Mouse (Mus musculus): ENCODE measurements around the gene Anks1.

The Anks1 gene

GRCm38 (mm10) chr17:27999683-28000273 is 90.7 kb downstream of the Anks1 start:
- DNase-seq (ENCODE audit: low spot score), result peak; percentile 68

DNA sequence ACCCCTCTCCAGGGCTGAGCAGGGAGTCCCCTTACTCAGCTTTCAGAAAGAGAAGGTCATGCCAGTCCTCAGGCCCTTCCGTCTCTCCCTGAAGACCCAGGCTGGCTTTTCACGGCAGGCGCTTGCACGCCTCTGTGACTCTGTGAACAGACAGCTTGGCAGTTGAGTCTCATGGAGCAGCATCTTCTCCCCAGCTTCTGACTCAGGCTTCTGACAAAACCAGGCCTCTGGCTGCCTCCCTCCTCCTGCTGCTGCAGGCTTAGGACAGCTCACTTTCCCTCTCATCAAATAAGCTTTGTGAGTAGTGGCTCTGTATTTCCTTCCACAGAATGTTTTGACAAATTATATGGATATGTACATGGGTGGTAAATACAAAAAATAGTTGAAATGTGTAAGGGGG is 91.3 kb downstream of the Anks1 start:
- DNase-seq (ENCODE audit: low spot score), result no peak

GRCm38 (mm10) chr17:28000851-28001250 is 91.7 kb downstream of the Anks1 start:
- no peak for DNase-seq (ENCODE audit: low spot score)

GRCm38 (mm10) chr17:28005393-28005792 is 96.3 kb downstream of the Anks1 start:
- no peak for DNase-seq (ENCODE audit: low spot score)

DNA sequence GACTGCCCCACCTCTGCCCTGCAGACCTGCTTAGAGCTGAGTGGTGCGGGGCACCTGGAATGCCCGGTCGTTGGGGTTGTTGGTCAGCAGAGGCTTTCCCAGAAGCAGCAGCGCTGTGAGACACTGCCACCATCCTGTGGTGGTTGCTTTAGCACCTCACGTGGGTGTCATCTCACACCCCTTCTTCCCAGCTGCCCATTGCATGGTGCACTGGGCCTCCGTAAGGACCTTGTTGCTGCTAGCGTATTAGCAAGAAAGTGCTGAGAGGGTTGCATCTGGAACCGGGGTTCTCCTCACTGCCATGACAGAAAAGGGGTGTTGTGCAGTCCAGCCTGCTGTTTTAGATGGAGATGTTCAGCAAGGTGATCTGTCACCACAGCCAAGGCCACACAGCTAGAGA is 97.1 kb downstream of the Anks1 start:
- DNase-seq (ENCODE audit: low spot score), result no peak

DNA sequence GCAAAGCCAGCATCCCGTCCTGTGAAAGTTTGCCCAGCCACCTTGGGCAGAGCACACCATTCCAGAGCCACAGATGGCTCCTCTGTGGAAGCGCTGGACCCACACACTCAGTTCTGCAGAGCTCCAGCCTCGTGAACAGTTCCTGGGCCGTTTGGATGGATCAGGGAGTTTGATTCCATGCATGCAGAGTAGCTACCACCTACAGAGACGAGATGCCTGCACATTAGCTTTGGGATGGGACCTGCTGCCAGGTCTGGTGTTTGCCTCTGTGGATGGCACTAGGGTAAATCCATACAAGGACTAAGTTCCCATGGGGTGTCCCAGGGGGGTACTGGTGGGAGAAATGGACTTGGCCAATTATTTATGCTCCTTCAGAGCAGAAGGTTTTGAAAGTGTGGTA is 97.5 kb downstream of the Anks1 start:
- no peak for DNase-seq (ENCODE audit: low spot score)

DNA sequence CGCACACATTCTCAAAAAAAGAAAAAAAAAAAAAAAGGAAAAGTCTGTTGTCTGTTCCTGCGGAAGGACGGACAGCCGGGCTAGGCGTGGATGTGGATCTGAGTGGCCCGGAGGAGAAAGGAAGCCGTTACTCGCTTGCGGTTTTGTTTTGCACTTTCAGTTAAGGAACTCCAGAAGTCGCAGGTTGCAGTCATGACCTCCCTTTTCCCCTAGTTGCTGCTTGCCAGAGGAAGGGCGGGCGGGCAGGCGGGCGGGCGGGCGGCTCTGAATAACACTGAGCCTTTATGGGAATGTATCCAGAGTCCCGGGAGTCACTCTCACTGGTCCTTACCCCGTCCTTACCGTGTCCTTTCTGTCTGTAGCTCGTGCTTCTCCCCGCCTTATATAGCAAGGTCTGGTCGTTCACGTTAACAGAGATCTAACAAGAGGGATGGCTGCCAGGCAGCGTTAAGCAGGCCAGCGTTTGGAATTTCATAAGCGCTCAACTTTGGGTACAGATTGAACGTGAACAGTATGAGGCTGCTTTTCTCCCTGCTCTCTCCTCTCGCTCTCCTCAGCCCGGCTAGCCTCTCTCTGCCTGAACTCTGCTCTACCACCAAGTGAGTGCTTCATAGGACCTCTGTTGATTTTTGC is 98.2 kb downstream of the Anks1 start:
- DNase-seq (ENCODE audit: low spot score), result no peak

GRCm38 (mm10) chr17:28007857-28008564 is 98.9 kb downstream of the Anks1 start:
- DNase-seq (ENCODE audit: low spot score), result peak; percentile 63

DNA sequence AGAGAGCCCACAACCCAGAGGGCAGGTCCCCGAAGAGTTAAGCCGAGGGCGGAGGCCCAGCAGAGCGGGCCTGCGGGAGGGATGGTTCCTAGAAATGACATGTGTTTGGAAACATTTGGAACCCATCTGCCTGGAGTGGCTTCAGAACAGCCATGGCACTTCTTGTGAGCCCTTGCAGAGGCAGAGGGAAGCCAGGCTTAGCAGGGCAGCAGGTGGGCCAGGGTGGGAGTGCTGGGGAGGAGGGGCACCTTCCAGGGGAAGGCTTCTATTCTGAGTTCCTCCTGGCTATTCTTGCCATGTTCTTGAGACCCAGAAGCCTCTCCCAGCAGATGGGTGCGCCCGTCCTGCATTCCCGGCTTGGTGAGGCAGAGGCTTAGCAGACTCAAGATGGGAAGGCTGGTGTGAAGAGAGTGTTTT is 99.5 kb downstream of the Anks1 start:
- DNase-seq (ENCODE audit: low spot score), result no peak

DNA sequence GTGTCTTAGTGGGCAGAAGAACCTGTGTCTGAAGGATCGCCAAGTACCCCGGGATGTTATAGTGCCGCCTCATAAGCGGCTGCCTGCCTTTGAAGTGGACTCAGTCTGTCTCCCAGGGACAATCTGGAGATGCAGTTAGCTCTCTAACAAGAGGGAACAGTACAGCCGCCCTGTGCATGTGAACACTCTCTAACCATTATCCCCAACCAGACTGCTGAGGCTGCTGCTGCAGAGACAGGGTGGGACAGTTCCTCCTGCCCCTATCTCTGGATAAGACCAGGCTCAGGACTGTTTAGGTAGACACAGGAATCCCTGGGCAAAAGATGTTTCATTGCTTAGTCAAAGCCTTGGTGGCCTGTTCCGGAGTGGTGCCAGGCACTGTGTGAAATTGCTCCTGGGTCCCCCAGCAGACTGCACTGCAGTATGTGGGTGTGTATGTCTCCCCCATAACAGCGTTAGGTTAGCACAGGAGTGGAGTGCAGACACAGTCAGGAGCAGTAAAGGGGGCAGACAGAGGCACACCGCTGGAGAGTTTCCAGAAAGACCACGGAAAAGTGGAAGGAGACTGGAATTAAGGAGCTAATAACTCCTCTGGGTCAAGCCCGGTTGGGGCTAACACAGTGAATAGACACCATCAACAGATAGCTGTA is 100.1 kb downstream of the Anks1 start:
- DNase-seq (ENCODE audit: low spot score), result no peak

- DNase-seq (ENCODE audit: low spot score), result no peak
These were observed 100.6 kb downstream of the Anks1 start for GRCm38 (mm10) chr17:28009716-28010114.

DNA sequence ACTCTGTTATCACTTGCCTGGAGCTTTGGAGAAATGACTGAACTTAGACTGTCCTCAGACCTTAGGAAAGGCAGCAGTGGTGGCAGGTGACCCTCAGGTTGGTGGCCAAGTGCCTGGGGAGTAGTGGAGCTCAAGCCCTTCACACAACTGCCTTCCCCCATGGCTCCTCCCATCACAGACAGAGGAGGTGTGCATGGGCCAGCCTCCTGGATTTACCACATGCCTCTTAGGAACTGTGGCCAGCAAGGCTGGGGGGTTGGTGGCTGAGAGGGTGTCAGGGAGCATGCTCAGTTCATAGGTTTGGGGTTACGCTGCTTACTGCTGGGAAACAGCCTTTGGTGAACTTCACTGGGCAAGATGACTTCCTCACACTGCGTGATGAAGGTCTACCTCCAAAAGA is 101.8 kb downstream of the Anks1 start:
- DNase-seq (ENCODE audit: low spot score), result no peak

DNA sequence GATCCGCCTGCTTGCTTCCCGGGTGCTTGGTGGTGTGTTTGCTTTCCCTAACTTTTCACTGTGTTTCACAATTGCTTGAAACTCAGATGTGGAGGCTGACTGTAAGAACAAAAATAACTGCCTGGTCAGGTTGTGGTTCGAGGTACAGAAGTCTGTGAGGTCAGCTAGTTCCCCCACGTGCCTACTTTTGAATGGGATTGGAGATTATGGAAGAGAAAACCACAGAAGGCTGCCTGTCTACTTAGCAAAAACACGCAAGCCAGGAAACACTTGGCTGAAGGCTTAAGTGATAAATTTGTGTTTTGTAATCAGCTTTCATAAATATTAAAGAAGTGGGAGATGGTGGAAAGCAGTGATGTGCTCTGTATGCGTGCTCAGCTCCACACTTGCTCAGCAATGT is 103.7 kb downstream of the Anks1 start:
- no peak for DNase-seq (ENCODE audit: low spot score)

GRCm38 (mm10) chr17:28013259-28013875 is 104.3 kb downstream of the Anks1 start:
- DNase-seq (ENCODE audit: low spot score), result no peak

DNA sequence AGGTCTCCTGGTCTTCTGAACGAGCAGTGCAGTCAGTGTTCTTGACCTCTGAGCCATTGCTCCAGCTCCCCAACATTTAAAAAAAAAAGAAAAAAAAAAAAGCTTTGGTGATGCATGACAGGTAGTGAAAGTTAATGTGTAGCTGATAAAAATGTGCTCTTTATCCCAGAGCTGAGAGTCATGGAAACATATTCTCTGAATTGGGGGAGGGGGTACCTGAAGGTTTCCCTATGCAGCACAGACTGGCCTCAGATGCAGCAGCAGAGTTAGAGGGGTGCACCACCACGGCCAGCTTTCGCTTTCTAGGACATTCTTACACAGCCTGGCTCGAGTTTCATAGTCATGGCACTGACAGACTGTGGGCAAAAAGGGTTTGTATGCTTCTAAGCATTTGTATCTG is 105.3 kb downstream of the Anks1 start:
- DNase-seq (ENCODE audit: low spot score), result no peak

- no peak for DNase-seq (ENCODE audit: low spot score)
These were observed 106.1 kb downstream of the Anks1 start for GRCm38 (mm10) chr17:28015068-28015730.

GRCm38 (mm10) chr17:28016056-28016797 is 107.1 kb downstream of the Anks1 start:
- DNase-seq (ENCODE audit: low spot score), result no peak

GRCm38 (mm10) chr17:28018344-28018743 is 109.2 kb downstream of the Anks1 start:
- no peak for DNase-seq (ENCODE audit: low spot score)

DNA sequence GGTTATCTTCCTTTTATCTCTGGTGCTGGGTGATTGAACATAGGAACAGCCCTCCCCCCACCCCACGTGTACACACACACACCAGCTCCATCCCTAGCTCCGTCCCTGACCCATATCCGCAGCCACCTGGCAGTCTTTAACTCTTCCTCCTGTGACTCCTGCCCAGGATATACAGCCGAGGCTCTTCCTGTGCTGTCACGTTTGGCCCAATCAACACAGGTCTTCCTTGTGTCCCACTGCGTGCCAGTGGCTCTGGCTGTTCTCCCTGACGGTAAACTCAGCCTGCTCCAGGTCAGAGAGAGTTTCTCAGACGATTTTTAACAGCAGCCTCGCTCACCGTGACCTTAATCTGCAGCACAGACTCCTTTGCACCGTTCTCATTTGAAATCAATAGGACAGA is 109.7 kb downstream of the Anks1 start:
- DNase-seq (ENCODE audit: low spot score), result no peak

DNA sequence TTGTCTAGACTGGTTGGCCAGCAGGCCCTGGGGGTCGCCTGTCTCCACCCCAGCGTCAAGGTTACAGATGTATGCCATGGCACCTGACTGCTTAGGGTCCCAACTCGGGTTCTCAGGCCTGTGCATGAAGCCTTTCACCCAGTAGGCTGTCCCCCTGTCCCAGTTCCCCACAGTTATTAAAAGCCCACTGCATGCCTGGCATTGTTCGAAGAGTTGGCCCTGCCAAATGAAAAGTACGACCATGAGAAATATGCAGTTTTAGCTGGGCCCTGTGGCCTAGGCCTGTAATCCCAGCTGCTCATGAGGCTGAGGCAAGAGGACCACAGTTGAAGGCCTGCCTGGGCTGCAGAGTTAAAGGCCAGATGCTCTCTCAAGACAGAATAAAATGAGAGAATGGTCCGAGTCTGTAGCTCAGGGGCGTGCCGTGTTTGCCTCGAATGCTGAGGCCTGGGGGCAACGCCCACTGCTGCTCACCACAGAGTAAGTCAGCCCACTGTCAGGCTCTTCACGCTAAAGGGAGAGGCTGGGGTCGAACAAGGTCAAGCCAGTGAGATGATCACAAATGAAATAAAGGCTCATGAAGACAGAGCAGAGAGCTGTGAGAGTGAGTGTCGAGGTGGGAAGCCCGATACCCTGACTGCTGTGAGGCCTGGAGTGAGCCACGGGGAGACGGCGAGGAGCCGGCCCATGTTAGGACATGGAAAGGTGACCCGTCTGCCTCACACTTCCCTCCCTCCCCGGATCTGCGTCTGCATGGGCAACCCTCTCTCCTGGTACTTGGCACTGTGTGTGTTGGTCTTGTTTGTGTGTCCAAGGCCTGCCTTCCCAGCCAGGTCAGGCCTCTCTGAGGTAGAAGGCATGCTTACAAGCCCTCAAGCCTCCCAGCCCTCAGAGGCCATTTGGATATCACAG is 110.9 kb downstream of the Anks1 start:
- DNase-seq (ENCODE audit: low spot score), result no peak

Measured in testis, postnatal 10 days (tissue).